Mouse (Mus musculus) T-helper 17 cell (primary cell): ENCODE results near the gene Vmn1r228.

ENCODE experiments used
- in situ Hi-C, 2 experiments: fragments of 300-600 bp; cut with MboI, MseI; formaldehyde crosslinking; loops; 1 replicate in 1 of 2; 2 replicates in 1 of 2; pipeline ENCODE4 v1.15.1; 2025; ENCODE audit warnings: high pct_unique_total_duplicates in 2 of 2

Gene Vmn1r228

GRCm38 (mm10) chr17:20786057-20786456, at the start of gene Vmn1r228:
Gene Vmn1r228 (minus strand): TSS chr17:20786157.
- in situ Hi-C loops, result no loop called here

GRCm38 (mm10) chr17:20811255-20811654, 25.3 kb upstream of the Vmn1r228 start, which contains the start of gene Vmn1r229:
Gene Vmn1r229 (plus strand): TSS chr17:20811555.
- in situ Hi-C loops, result no loop called here

- in situ Hi-C loops, result no loop called here
Measured at GRCm38 (mm10) chr17:20729543-20729942, 56.4 kb downstream of the Vmn1r228 start, which contains the start of gene Vmn1r227. Gene Vmn1r227 (plus strand): TSS chr17:20729843.
